Mouse (Mus musculus): Measurements from ENCODE around the gene Crlf1.
A peak's percentile ranks its signal among the peaks of the same experiment; 100 is the strongest.

Gene Crlf1

GRCm38 (mm10) chr8:70468733-70469132 is 24.2 kb upstream of the Crlf1 start:
- no peak for DNase-seq (ENCODE audit: low read depth, low spot score)

- no peak for DNase-seq (ENCODE audit: low read depth, low spot score)
Observed at GRCm38 (mm10) chr8:70469295-70469916, 23.6 kb upstream of the Crlf1 start.

- no peak for DNase-seq (ENCODE audit: low read depth, low spot score)
Observed at GRCm38 (mm10) chr8:70469938-70470337, 23.0 kb upstream of the Crlf1 start.

- DNase-seq (ENCODE audit: low read depth, low spot score), result no peak
Observed at GRCm38 (mm10) chr8:70471856-70472255, 21.1 kb upstream of the Crlf1 start.

- peak; percentile 92 for DNase-seq (ENCODE audit: low read depth, low spot score)
Observed at GRCm38 (mm10) chr8:70476333-70477268, 16.4 kb upstream of the Crlf1 start, which contains the start of gene Klhl26. TSS of gene Klhl26 (minus strand) at chr8:70476968.

- peak; percentile 51 for DNase-seq (ENCODE audit: low read depth, low spot score)
Observed at GRCm38 (mm10) chr8:70477269-70477982, 15.5 kb upstream of the Crlf1 start.

- no peak for DNase-seq (ENCODE audit: low read depth, low spot score)
Observed at GRCm38 (mm10) chr8:70481908-70482307, 11.1 kb upstream of the Crlf1 start.

GRCm38 (mm10) chr8:70482943-70483342 is 10.0 kb upstream of the Crlf1 start:
- DNase-seq (ENCODE audit: low read depth, low spot score), result no peak

- DNase-seq (ENCODE audit: low read depth, low spot score), result no peak
Observed at GRCm38 (mm10) chr8:70486191-70486681, 6.7 kb upstream of the Crlf1 start.

- DNase-seq (ENCODE audit: low read depth, low spot score), result no peak
Observed at GRCm38 (mm10) chr8:70486941-70487520, 5.9 kb upstream of the Crlf1 start, which contains the start of gene Tmem59l. TSS of gene Tmem59l (minus strand) at chr8:70487358.

- DNase-seq (ENCODE audit: low read depth, low spot score), result no peak
Observed at GRCm38 (mm10) chr8:70487993-70488796, 4.8 kb upstream of the Crlf1 start.

GRCm38 (mm10) chr8:70488931-70489470 is 4.0 kb upstream of the Crlf1 start:
- no peak for DNase-seq (ENCODE audit: low read depth, low spot score)

GRCm38 (mm10) chr8:70489576-70489975 is 3.4 kb upstream of the Crlf1 start:
- no peak for DNase-seq (ENCODE audit: low read depth, low spot score)

- DNase-seq (ENCODE audit: low read depth, low spot score), result no peak
Observed at GRCm38 (mm10) chr8:70490061-70490879, 2.7 kb upstream of the Crlf1 start.

GRCm38 (mm10) chr8:70490880-70491495 is 2.0 kb upstream of the Crlf1 start:
- DNase-seq (ENCODE audit: low read depth, low spot score), result no peak

- DNase-seq (ENCODE audit: low read depth, low spot score), result no peak
Observed at GRCm38 (mm10) chr8:70493692-70494415, 896 bp downstream of the Crlf1 start.

- DNase-seq (ENCODE audit: low read depth, low spot score), result no peak
Observed at GRCm38 (mm10) chr8:70494416-70494945, 1.5 kb downstream of the Crlf1 start.

Measured in forelimb bud, embryonic 11.5 days (tissue).